Mouse (Mus musculus): ENCODE results near the gene Csmd2. TPM values are rescaled to one million over a fixed set of nuclear protein-coding genes. Genes with fewer than 3 reads are reported as not detected.

Csmd2 gene
- polyA plus RNA-seq, 1 experiment: 0.03 TPM

GRCm38 (mm10) chr4:128327421-128327820, 339.8 kb downstream of the Csmd2 start:
- WGBS: 84% methylated on average over 6 of the region's 6 CpGs
- H3K27me3 ChIP-seq (replicated peaks; ENCODE audit: control insufficient read depth, insufficient read depth, low read length): no peaks in the 10 kb centered on the region
- no peaks in the 10 kb centered on the region for H3K4me1 ChIP-seq (ENCODE audit: control insufficient read depth, insufficient read depth, low read length)
- H3K27ac ChIP-seq (ENCODE audit: insufficient read depth, low read depth, low read length): no peak overlapping the region
- DNase-seq: no peak
- no peak overlapping the region for H3K4me3 ChIP-seq (ENCODE audit: insufficient read depth, low read depth, low read length)
- no peaks in the 10 kb centered on the region for H3K36me3 ChIP-seq (ENCODE audit: control insufficient read depth, insufficient read depth, low read length)
- no peak for TF ChIP-seq POLR2A (IDR thresholded peaks at IDR 0.05; ENCODE audit: low read depth, low read length)
- no peak for TF ChIP-seq CTCF (conservative IDR thresholded peaks at IDR 0.05; ENCODE audit: insufficient read depth, insufficient read length, low read depth, low read length)

DNA sequence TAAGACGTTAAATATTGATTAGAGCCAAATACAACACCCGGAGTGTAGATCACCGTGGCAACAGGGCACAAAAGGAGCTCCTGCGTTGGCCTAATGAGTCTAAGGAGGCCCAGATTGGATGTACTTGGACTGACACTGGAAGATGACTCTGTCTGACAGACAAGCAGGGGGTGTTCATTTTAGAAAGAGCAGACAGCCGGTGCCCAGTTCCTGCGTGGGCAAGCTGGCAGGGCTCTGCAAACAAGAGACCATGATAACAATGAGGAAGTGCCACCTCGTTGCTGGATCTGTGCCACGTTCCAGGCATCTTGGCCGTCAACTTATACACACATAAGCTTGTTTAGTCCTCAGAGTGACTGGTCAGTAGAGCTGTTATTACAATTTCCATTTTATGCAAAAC, 342.9 kb downstream of the Csmd2 start:
- no peak for TF ChIP-seq POLR2A (IDR thresholded peaks at IDR 0.05; ENCODE audit: low read depth, low read length)
- no peak for TF ChIP-seq CTCF (conservative IDR thresholded peaks at IDR 0.05; ENCODE audit: insufficient read depth, insufficient read length, low read depth, low read length)
- Histone ChIP-seq H3K27me3 (replicated peaks; ENCODE audit: control insufficient read depth, insufficient read depth, low read length) (no peaks in the 10 kb centered on the region), H3K4me1 (ENCODE audit: control insufficient read depth, insufficient read depth, low read length) (no peaks in the 10 kb centered on the region), H3K27ac (ENCODE audit: insufficient read depth, low read depth, low read length) (no peak overlapping the region), H3K36me3 (ENCODE audit: control insufficient read depth, insufficient read depth, low read length) (no peaks in the 10 kb centered on the region), H3K4me3 (ENCODE audit: insufficient read depth, low read depth, low read length) (no peak overlapping the region)
- no peak for DNase-seq
- 74% methylated on average over 9 of the region's 9 CpGs for WGBS

DNA sequence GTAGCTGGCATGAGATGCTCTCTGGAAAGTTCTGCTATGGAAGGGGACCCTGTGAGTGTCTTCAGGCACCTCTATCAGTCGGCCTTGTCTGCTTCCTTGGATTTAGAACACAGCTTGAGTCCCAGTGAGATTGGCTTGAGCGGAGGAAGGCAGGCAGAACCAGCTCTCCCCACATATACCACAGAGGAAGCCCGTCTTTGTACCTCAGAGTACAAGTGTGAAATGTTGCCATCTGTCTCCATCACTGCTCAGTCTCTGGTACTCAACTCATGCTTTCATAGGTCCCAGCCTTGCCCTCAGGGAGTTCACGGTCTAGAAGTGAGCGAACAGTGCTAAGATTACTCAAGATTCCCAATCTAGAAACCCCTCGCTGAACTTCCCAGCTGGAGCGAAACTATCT, 352.8 kb downstream of the Csmd2 start:
- Histone ChIP-seq H3K4me3 (ENCODE audit: insufficient read depth, low read depth, low read length) (no peak overlapping the region), H3K27ac (ENCODE audit: insufficient read depth, low read depth, low read length) (no peak overlapping the region), H3K4me1 (ENCODE audit: control insufficient read depth, insufficient read depth, low read length) (no peaks in the 10 kb centered on the region), H3K27me3 (replicated peaks; ENCODE audit: control insufficient read depth, insufficient read depth, low read length) (no peaks in the 10 kb centered on the region), H3K36me3 (ENCODE audit: control insufficient read depth, insufficient read depth, low read length) (no peaks in the 10 kb centered on the region)
- 88% methylated on average over 7 of the region's 7 CpGs for WGBS
- no peak for DNase-seq
- TF ChIP-seq POLR2A (IDR thresholded peaks at IDR 0.05; ENCODE audit: low read depth, low read length): no peak

DNA sequence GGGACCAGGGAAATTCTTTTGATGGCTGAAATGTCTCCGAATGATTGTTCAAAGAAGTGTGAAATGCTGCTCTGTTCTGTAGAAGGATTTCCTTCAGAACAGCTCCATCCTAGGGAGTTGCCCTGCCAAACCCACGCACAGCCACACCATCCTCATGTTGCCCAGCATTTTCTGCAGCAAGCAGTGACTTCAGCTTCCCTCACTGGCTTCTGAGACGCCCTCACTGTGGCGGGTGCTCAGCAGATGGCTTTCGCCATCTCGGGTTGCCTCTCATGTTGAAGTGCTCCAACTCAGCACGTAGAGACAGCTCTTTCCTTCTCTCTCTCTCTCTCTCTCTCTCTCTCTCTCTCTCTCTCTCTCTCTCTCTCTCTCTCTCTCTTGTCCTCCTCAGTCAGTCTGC, 353.7 kb downstream of the Csmd2 start:
- TF ChIP-seq POLR2A (IDR thresholded peaks at IDR 0.05; ENCODE audit: low read depth, low read length) (no peak), CTCF (conservative IDR thresholded peaks at IDR 0.05; ENCODE audit: insufficient read depth, insufficient read length, low read depth, low read length) (no peak)
- Histone ChIP-seq H3K27me3 (replicated peaks; ENCODE audit: control insufficient read depth, insufficient read depth, low read length) (no peaks in the 10 kb centered on the region), H3K36me3 (ENCODE audit: control insufficient read depth, insufficient read depth, low read length) (no peaks in the 10 kb centered on the region), H3K4me1 (ENCODE audit: control insufficient read depth, insufficient read depth, low read length) (no peaks in the 10 kb centered on the region), H3K4me3 (ENCODE audit: insufficient read depth, low read depth, low read length) (no peak overlapping the region), H3K27ac (ENCODE audit: insufficient read depth, low read depth, low read length) (no peak overlapping the region)
- 57% methylated on average over 7 of the region's 7 CpGs for WGBS
- no peak for DNase-seq

DNA sequence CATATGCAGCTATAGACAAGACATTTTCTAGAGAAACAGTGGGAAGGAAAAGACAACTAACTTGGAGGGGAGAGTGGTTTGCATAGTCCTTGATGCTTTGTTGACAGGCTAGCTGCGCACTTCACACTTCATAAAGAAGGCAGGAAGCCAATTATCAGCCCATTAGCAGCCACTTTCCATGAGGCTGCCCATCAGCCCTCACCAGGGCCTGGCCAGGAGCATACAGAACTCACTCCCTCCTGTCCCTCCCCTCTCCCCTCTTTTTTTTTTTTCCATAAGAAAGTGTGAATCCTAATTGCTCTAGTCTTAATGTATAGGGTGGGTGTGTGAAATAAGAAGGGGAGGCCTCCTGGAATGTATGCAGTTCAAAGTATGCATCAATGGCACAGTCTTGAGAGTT, 354.6 kb downstream of the Csmd2 start:
- no peak overlapping the region for H3K27ac ChIP-seq (ENCODE audit: insufficient read depth, low read depth, low read length)
- H3K4me1 ChIP-seq (ENCODE audit: control insufficient read depth, insufficient read depth, low read length): no peaks in the 10 kb centered on the region
- TF ChIP-seq CTCF (conservative IDR thresholded peaks at IDR 0.05; ENCODE audit: insufficient read depth, insufficient read length, low read depth, low read length) (no peak), POLR2A (IDR thresholded peaks at IDR 0.05; ENCODE audit: low read depth, low read length) (no peak)
- DNase-seq: no peak
- H3K4me3 ChIP-seq (ENCODE audit: insufficient read depth, low read depth, low read length): no peak overlapping the region
- H3K36me3 ChIP-seq (ENCODE audit: control insufficient read depth, insufficient read depth, low read length): no peaks in the 10 kb centered on the region
- 58% methylated on average over 1 of the region's 1 CpGs for WGBS
- H3K27me3 ChIP-seq (replicated peaks; ENCODE audit: control insufficient read depth, insufficient read depth, low read length): no peaks in the 10 kb centered on the region

GRCm38 (mm10) chr4:128358751-128359150, 371.1 kb downstream of the Csmd2 start:
- TF ChIP-seq POLR2A (IDR thresholded peaks at IDR 0.05; ENCODE audit: low read depth, low read length): no peak
- TF ChIP-seq CTCF (conservative IDR thresholded peaks at IDR 0.05; ENCODE audit: insufficient read depth, insufficient read length, low read depth, low read length): no peak
- 77% methylated on average over 11 of the region's 11 CpGs for whole genome bisulfite sequencing
- Histone ChIP-seq H3K4me3 (ENCODE audit: insufficient read depth, low read depth, low read length) (no peak overlapping the region), H3K4me1 (ENCODE audit: control insufficient read depth, insufficient read depth, low read length) (no peaks in the 10 kb centered on the region), H3K36me3 (ENCODE audit: control insufficient read depth, insufficient read depth, low read length) (no peaks in the 10 kb centered on the region), H3K27me3 (replicated peaks; ENCODE audit: control insufficient read depth, insufficient read depth, low read length) (no peaks in the 10 kb centered on the region), H3K27ac (ENCODE audit: insufficient read depth, low read depth, low read length) (no peak overlapping the region)
- no peak for DNase-seq

GRCm38 (mm10) chr4:128365851-128366250, 378.2 kb downstream of the Csmd2 start:
- Histone ChIP-seq H3K36me3 (ENCODE audit: control insufficient read depth, insufficient read depth, low read length) (no peaks in the 10 kb centered on the region), H3K27me3 (replicated peaks; ENCODE audit: control insufficient read depth, insufficient read depth, low read length) (no peaks in the 10 kb centered on the region), H3K4me3 (ENCODE audit: insufficient read depth, low read depth, low read length) (no peak overlapping the region), H3K4me1 (ENCODE audit: control insufficient read depth, insufficient read depth, low read length) (no peaks in the 10 kb centered on the region), H3K27ac (ENCODE audit: insufficient read depth, low read depth, low read length) (no peak overlapping the region)
- 66% methylated on average over 4 of the region's 4 CpGs for WGBS
- no peak for DNase-seq
- no peak for TF ChIP-seq CTCF (conservative IDR thresholded peaks at IDR 0.05; ENCODE audit: insufficient read depth, insufficient read length, low read depth, low read length)
- TF ChIP-seq POLR2A (IDR thresholded peaks at IDR 0.05; ENCODE audit: low read depth, low read length): no peak

- TF ChIP-seq CTCF (conservative IDR thresholded peaks at IDR 0.05; ENCODE audit: insufficient read depth, insufficient read length, low read depth, low read length): no peak
- TF ChIP-seq POLR2A (IDR thresholded peaks at IDR 0.05; ENCODE audit: low read depth, low read length): no peak
- no peak for DNase-seq
- Histone ChIP-seq H3K36me3 (ENCODE audit: control insufficient read depth, insufficient read depth, low read length) (no peaks in the 10 kb centered on the region), H3K27ac (ENCODE audit: insufficient read depth, low read depth, low read length) (no peak overlapping the region), H3K4me1 (ENCODE audit: control insufficient read depth, insufficient read depth, low read length) (no peaks in the 10 kb centered on the region), H3K4me3 (ENCODE audit: insufficient read depth, low read depth, low read length) (no peak overlapping the region), H3K27me3 (replicated peaks; ENCODE audit: control insufficient read depth, insufficient read depth, low read length) (no peaks in the 10 kb centered on the region)
- WGBS: 96% methylated on average over 6 of the region's 6 CpGs
These were observed 380.4 kb downstream of the Csmd2 start for GRCm38 (mm10) chr4:128368088-128368487.
